Mouse (Mus musculus): ENCODE measurements around the gene AC140267.1. TPM values are rescaled to one million over a fixed set of nuclear protein-coding genes. Genes with fewer than 3 reads are reported as not detected.

The AC140267.1 gene
- polyA plus RNA-seq, 1 experiment: not detected

DNA sequence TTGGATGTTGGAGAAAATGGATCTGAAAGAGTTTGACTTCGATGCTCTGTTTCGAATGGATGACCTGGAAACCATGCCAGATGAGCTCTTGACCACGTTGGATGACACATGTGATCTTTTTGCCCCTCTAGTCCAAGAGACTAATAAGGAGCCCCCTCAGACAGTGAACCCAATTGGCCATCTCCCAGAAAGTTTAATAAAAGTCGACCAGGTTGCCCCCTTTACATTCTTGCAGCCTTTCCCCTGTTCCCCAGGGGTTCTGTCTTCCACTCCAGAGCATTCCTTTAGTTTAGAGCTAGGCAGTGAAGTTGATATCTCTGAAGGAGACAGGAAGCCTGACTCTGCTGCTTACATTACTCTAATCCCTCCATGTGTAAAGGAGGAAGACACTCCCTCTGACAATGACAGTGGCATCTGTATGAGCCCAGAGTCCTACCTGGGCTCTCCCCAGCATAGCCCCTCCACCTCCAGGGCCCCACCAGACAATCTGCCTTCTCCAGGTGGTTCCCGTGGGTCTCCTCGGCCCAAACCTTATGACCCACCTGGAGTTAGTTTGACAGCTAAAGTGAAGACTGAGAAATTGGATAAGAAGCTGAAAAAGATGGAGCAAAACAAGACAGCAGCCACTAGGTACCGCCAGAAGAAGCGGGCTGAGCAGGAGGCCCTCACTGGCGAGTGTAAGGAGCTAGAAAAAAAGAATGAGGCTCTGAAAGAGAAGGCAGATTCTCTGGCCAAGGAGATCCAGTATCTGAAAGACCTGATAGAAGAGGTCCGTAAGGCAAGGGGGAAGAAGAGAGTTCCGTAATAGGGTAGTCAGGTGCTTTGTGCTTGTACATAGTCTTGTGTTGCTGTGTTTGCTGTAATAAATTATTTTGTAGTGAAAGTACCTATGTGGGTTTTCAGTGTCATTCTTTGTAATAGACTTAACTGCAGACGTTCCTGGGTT is 21.3 kb downstream of the AC140267.1 start:
- H3K4me1 ChIP-seq (ENCODE audit: control insufficient read depth, insufficient read depth, low read length): peaks cover 8% of the 10 kb centered on the region
- no peak for TF ChIP-seq CTCF (IDR thresholded peaks at IDR 0.05; ENCODE audit: control insufficient read depth, insufficient read depth, insufficient replicate concordance, low read depth, low read length)
- TF ChIP-seq POLR2A (IDR thresholded peaks at IDR 0.05; ENCODE audit: control insufficient read depth, low read depth, low read length): no peak
- H3K27ac ChIP-seq (ENCODE audit: control insufficient read depth, insufficient read depth, low read depth, low read length): no peak overlapping the region
- no peaks in the 10 kb centered on the region; the same call in none of the 2 replicates for H3K36me3 ChIP-seq (ENCODE audit: control insufficient read depth, insufficient read depth, low read length)
- H3K4me3 ChIP-seq (ENCODE audit: control insufficient read depth, low read depth, low read length): peak overlapping the region; percentile 87
- no peaks in the 10 kb centered on the region for H3K27me3 ChIP-seq (ENCODE audit: control insufficient read depth, insufficient read depth, low read length)

DNA sequence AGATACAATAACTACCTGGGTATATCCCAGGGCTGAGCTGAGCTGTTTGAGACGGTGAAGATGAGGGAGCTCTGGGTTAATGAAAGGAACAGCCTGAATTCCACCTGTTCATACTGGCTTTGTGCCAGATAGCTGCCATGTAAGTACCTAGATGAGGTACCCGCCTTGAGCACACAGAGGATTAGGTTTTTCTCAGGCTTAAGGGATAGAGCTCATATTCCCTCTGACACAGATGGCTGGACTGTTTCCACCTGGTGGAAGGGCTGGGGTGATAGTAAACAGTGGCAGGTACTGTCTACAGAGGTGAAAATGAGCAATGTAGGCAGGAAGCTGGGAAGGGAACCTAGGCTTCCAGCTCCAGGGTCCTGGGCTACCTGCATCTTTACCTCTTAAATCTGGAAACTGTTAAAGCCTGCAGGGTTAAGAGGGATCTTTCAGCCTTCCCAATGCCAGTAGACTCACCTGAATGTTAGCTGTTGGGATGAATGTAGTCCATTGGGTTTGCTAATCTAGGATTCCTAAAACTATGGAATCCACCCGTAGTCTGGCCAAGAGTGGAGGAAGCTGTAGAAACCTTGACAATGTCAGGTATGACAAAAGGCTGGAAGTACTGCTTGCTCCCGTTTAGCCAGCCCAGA is 22.1 kb downstream of the AC140267.1 start:
- Histone ChIP-seq H3K4me3 (ENCODE audit: control insufficient read depth, low read depth, low read length) (no peak overlapping the region), H3K4me1 (ENCODE audit: control insufficient read depth, insufficient read depth, low read length) (peaks cover 8% of the 10 kb centered on the region), H3K36me3 (ENCODE audit: control insufficient read depth, insufficient read depth, low read length) (no peaks in the 10 kb centered on the region; the same call in none of the 2 replicates), H3K27me3 (ENCODE audit: control insufficient read depth, insufficient read depth, low read length) (no peaks in the 10 kb centered on the region), H3K27ac (ENCODE audit: control insufficient read depth, insufficient read depth, low read depth, low read length) (no peak overlapping the region)
- TF ChIP-seq CTCF (IDR thresholded peaks at IDR 0.05; ENCODE audit: control insufficient read depth, insufficient read depth, insufficient replicate concordance, low read depth, low read length) (no peak), POLR2A (IDR thresholded peaks at IDR 0.05; ENCODE audit: control insufficient read depth, low read depth, low read length) (no peak)

DNA sequence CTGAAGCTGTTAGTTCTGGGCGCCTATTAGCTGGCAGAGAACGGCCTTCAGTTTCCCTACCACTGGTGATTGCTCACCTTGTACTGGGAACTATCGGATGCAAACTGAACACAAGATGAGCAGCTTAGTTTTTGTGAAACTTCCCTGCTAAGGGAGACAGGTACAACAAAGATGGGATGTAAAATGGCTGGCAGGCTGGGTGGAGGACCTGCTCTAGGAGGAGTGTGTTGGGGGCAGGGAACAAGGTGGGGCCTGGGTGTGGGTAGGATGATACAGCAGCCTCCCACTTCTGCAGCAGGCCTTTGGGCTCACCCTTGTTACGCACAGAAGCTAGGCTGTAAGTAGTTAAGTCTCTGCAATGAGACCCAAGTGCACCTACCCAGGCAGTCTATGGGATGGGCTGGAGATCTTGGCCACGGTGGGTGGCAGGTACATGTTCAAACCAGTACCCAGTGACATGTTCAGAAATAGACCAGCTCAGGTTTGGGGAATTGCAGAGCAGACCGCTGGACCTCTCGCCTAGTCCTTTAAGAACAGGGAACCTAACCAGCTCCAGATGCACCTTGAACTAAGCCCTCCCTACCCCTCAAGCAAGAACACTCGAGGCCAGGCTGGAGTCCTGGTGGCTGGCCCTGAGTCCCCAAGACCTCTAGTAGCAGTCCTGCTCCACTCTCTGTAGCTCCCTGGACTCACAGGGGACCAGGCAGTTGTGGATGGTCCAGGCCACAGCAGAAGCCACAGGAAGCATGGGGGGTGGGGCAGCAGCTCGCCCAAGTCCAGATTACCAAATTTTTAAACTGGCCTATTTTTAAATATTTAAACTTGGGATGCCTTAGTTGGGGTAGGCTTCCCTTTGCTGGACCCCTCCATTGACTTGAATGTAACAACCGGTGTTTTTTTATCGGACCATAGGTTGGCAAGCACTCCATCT is 22.9 kb downstream of the AC140267.1 start:
- Histone ChIP-seq H3K36me3 (ENCODE audit: control insufficient read depth, insufficient read depth, low read length) (no peaks in the 10 kb centered on the region; the same call in none of the 2 replicates), H3K27me3 (ENCODE audit: control insufficient read depth, insufficient read depth, low read length) (no peaks in the 10 kb centered on the region), H3K4me3 (ENCODE audit: control insufficient read depth, low read depth, low read length) (no peak overlapping the region), H3K4me1 (ENCODE audit: control insufficient read depth, insufficient read depth, low read length) (peaks cover 9% of the 10 kb centered on the region), H3K27ac (ENCODE audit: control insufficient read depth, insufficient read depth, low read depth, low read length) (no peak overlapping the region)
- TF ChIP-seq CTCF (IDR thresholded peaks at IDR 0.05; ENCODE audit: control insufficient read depth, insufficient read depth, insufficient replicate concordance, low read depth, low read length) (no peak), POLR2A (IDR thresholded peaks at IDR 0.05; ENCODE audit: control insufficient read depth, low read depth, low read length) (no peak)

DNA sequence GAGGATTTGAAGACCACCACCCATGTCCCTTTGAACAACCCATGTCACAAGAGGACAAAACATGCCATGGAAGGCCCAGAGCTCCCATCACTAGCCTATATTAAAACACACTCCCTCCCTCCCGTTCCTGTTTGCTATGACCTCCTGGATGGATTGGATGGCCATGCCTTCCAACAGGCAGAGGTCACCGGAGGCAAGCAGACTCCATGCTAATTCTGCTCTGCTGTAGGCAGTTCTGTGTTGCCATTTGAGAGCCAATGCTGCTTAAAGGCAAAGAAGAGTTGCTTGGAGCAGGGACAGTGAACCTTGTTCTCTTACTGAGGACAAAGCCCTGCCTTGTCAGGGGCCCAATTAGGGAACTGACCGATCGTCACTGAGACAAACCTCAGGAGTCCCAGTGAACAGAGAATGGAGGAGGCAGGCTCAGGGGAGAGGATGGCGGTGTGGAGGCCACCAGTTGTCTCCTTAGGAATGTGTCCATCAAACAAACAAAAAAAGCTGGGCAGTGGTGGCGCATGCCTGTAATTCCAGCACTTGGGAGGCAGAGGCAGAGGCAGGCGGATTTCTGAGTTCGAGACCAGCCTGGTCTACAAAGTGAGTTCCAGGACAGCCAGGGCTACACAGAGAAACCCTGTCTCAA is 23.9 kb downstream of the AC140267.1 start:
- H3K27ac ChIP-seq (ENCODE audit: control insufficient read depth, insufficient read depth, low read depth, low read length): no peak overlapping the region
- no peak for TF ChIP-seq POLR2A (IDR thresholded peaks at IDR 0.05; ENCODE audit: control insufficient read depth, low read depth, low read length)
- TF ChIP-seq CTCF (IDR thresholded peaks at IDR 0.05; ENCODE audit: control insufficient read depth, insufficient read depth, insufficient replicate concordance, low read depth, low read length): no peak
- no peak overlapping the region for H3K4me3 ChIP-seq (ENCODE audit: control insufficient read depth, low read depth, low read length)
- H3K36me3 ChIP-seq (ENCODE audit: control insufficient read depth, insufficient read depth, low read length): no peaks in the 10 kb centered on the region; the same call in none of the 2 replicates
- H3K4me1 ChIP-seq (ENCODE audit: control insufficient read depth, insufficient read depth, low read length): peaks cover 8% of the 10 kb centered on the region
- H3K27me3 ChIP-seq (ENCODE audit: control insufficient read depth, insufficient read depth, low read length): no peaks in the 10 kb centered on the region

DNA sequence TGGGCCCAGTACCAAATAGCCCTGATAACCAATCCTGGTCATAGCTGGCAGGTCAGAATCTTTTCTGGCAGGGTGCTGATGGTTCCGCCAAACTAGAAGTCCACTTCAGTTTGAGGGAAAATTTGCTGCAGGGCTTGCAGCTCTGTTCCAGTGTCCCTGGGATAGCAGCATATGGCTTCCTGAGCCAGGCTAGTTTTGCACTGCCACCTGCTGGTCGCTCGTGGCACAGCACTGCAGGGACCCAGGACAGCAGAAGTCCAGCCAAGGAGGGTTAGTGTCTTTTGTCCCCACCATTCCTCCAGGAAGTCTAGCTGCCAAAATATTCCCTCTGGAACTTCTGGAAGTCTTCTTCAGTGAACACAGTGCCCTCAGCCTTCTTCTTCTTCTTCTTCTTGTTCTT is 25.0 kb downstream of the AC140267.1 start:
- no peaks in the 10 kb centered on the region for H3K27me3 ChIP-seq (ENCODE audit: control insufficient read depth, insufficient read depth, low read length)
- H3K36me3 ChIP-seq (ENCODE audit: control insufficient read depth, insufficient read depth, low read length): no peaks in the 10 kb centered on the region; the same call in none of the 2 replicates
- TF ChIP-seq POLR2A (IDR thresholded peaks at IDR 0.05; ENCODE audit: control insufficient read depth, low read depth, low read length) (no peak), CTCF (IDR thresholded peaks at IDR 0.05; ENCODE audit: control insufficient read depth, insufficient read depth, insufficient replicate concordance, low read depth, low read length) (peak; percentile 96)
- no peak overlapping the region for H3K27ac ChIP-seq (ENCODE audit: control insufficient read depth, insufficient read depth, low read depth, low read length)
- H3K4me1 ChIP-seq (ENCODE audit: control insufficient read depth, insufficient read depth, low read length): peaks cover 8% of the 10 kb centered on the region
- H3K4me3 ChIP-seq (ENCODE audit: control insufficient read depth, low read depth, low read length): no peak overlapping the region

DNA sequence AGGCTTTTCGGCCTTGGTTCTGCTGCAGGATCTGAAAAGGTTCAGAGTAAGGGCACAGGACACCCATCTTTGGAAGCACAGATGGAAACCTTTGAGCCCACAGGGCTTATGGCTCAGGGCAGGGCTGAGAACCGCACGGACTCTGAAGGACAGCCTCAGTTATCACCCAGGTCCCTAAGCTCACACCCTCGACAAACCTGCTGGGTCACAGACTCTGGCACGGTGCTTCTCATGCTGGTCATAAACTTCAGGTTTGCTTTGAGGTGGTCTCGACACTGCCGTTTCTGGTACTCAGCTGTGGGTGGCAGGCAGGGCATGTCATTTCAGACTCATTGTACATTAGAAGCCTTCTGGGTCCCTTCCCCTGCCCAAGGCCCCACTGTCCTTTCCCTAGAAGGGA is 25.5 kb downstream of the AC140267.1 start:
- H3K4me3 ChIP-seq (ENCODE audit: control insufficient read depth, low read depth, low read length): no peak overlapping the region
- no peaks in the 10 kb centered on the region for H3K27me3 ChIP-seq (ENCODE audit: control insufficient read depth, insufficient read depth, low read length)
- no peaks in the 10 kb centered on the region; the same call in none of the 2 replicates for H3K36me3 ChIP-seq (ENCODE audit: control insufficient read depth, insufficient read depth, low read length)
- H3K4me1 ChIP-seq (ENCODE audit: control insufficient read depth, insufficient read depth, low read length): peaks cover 8% of the 10 kb centered on the region
- TF ChIP-seq CTCF (IDR thresholded peaks at IDR 0.05; ENCODE audit: control insufficient read depth, insufficient read depth, insufficient replicate concordance, low read depth, low read length): no peak
- no peak for TF ChIP-seq POLR2A (IDR thresholded peaks at IDR 0.05; ENCODE audit: control insufficient read depth, low read depth, low read length)
- H3K27ac ChIP-seq (ENCODE audit: control insufficient read depth, insufficient read depth, low read depth, low read length): no peak overlapping the region

All from testis, adult 2 months (tissue).